In the genomic region with DNA sequence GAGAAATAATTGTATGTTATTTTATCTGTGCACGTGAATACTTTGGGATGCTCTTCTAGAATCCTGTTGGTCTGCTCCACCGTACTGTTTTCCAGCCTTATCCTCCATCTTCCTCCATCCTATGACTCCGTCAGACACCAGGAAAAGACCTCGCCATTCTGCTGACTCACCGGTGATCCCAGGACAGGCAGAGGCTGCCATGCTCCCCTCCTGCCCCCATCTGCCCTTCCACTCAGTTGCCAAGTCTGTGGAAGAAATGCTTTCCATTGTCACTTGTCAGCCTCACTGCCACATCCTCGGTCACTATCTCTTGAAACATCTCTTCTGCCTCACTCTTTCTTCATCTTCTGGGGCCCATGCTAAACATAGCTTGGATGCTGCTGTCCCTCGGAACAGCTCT, we compare ENCODE assay signal across 13 mouse cellular contexts. TPM values are rescaled to one million over a fixed set of nuclear protein-coding genes. Genes with fewer than 3 reads are reported as not detected.
A peak's percentile ranks its signal among the peaks of the same experiment; 100 is the strongest.
DNase-seq lines count a peak whose midpoint lies in the region.
"Had no signal": no experiment of that assay in that cellular context is flagged by ENCODE, and none has a peak within 500 bp of the region (broad histone marks: within the 10 kb centered on the region; RNA-seq: fewer than 3 reads in every experiment).

No protein-coding gene starts in this region.

- DNase-seq in cerebellum, adult 11 months = peak; percentile 16
- no peak for DNase-seq in cerebellum, adult 9-10 months
- DNase-seq in brain, adult 2 months (ENCODE audit: low read depth, low spot score) = peak; percentile 54
- peak; percentile 41 for DNase-seq in cerebellum, adult 9-11 months
- peak; percentile 40 to 42 for DNase-seq in cerebellum, postnatal 36 days
- no peak for DNase-seq in retina, postnatal 1 day
- DNase-seq in gastrocnemius, postnatal 25 days = no peak
- DNase-seq: adrenal gland, postnatal 10 days; embryo, embryonic 11 days; gastrocnemius, adult 2 months; gastrocnemius, postnatal 36 days; heart, adult 11 months; kidney, adult 11 months had no signal

RNA-seq across cellular contexts. Expression of a gene that starts 22.3 kb away (rescaled TPM):
- total RNA-seq in gastrocnemius, postnatal 25 days (2021) = 1 to 10 TPM; 3.7 to 4.8 TPM

RNA-seq across cellular contexts. Expression of a gene that starts 27.7 kb away (rescaled TPM):
- 1 to 10 TPM; 2.4 to 2.5 TPM for total RNA-seq in gastrocnemius, postnatal 25 days (2021)

RNA-seq across cellular contexts. Expression of a gene that starts 40.0 kb away (rescaled TPM):
- under 1 TPM; 0.28 to 0.88 TPM for total RNA-seq in gastrocnemius, postnatal 25 days (2021)

Comparison
In these comparisons a context has a peak if more than half of its experiments do, and no peak if none do; other contexts are left out.
1. DNase-seq: peak in cerebellum, adult 11 months (single experiment), brain, adult 2 months (single experiment), cerebellum, adult 9-11 months (single experiment) and cerebellum, postnatal 36 days (2 of 2); none in cerebellum, adult 9-10 months (single experiment), retina, postnatal 1 day (single experiment) and gastrocnemius, postnatal 25 days (single experiment).